Comparison of ENCODE assay signal across 8 mouse cellular contexts in the genomic region with DNA sequence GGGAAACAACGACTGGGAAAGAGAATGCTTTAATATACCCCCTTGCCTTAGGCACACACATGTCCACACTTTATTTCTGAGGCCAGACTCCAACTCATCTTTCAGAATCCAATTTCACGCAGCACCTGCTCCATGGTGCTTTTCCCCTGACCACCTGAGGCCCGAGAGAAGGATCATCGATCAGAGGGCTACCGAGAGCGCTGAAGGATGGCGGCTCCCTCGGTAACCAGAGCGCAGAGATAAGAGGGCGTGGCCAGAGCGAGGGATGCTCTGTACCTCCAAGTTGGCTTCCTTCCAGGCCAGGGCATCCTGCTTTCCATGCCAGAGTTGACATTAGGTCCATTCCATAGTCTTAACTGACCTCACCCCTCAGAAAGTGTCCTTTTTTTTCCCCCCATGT. TPM values are rescaled to one million over a fixed set of nuclear protein-coding genes. Genes with fewer than 3 reads are reported as not detected.
DNase-seq lines count a peak whose midpoint lies in the region; ATAC-seq lines count a peak whose summit lies in the region.

No protein-coding gene starts in this region.

- peak overlapping the region; percentile 72; the same call in 1 of the 2 replicates for H3K9ac ChIP-seq in embryonic facial prominence, embryonic 12.5 days
- peak overlapping the region; percentile 82 for H3K9ac ChIP-seq in intestine, embryonic 15.5 days
- H3K9ac ChIP-seq in neural tube, embryonic 12.5 days: peak overlapping the region; percentile 97; the same call in 1 of the 2 replicates

- H3K4me1 ChIP-seq in embryonic facial prominence, embryonic 12.5 days: peaks cover 9% of the 10 kb centered on the region; the same call in 1 of the 2 replicates
- peaks cover 22% of the 10 kb centered on the region for H3K4me1 ChIP-seq in intestine, embryonic 15.5 days (replicated peaks)
- peaks cover 24% of the 10 kb centered on the region for H3K4me1 ChIP-seq in neural tube, embryonic 12.5 days

- H3K4me2 ChIP-seq in embryonic facial prominence, embryonic 12.5 days (replicated peaks): peak overlapping the region; percentile 83
- peak overlapping the region; percentile 92 for H3K4me2 ChIP-seq in intestine, embryonic 15.5 days (replicated peaks)
- H3K4me2 ChIP-seq in neural tube, embryonic 12.5 days (replicated peaks): peak overlapping the region; percentile 75

- H3K9me3 ChIP-seq in embryonic facial prominence, embryonic 12.5 days: no peaks in the 10 kb centered on the region
- H3K9me3 ChIP-seq in intestine, embryonic 15.5 days: no peaks in the 10 kb centered on the region
- no peaks in the 10 kb centered on the region for H3K9me3 ChIP-seq in neural tube, embryonic 12.5 days

- H3K27me3 ChIP-seq in embryonic facial prominence, embryonic 12.5 days: no peaks in the 10 kb centered on the region; the same call in 1 of the 2 replicates
- no peaks in the 10 kb centered on the region for H3K27me3 ChIP-seq in intestine, embryonic 15.5 days (replicated peaks)
- H3K27me3 ChIP-seq in neural tube, embryonic 12.5 days (replicated peaks): no peaks in the 10 kb centered on the region

- 1% methylated on average over 11 of the region's 11 CpGs for WGBS in embryonic facial prominence, embryonic 12.5 days
- 3% methylated on average over 11 of the region's 11 CpGs for WGBS in intestine, embryonic 15.5 days
- WGBS in neural tube, embryonic 12.5 days: under 1% methylated on average over 11 of the region's 11 CpGs

- H3K4me3 ChIP-seq in embryonic facial prominence, embryonic 12.5 days: peak overlapping the region; percentile 58
- peak overlapping the region; percentile 76 for H3K4me3 ChIP-seq in intestine, embryonic 15.5 days (replicated peaks)
- peak overlapping the region; percentile 78 for H3K4me3 ChIP-seq in neural tube, embryonic 12.5 days

- DNase-seq in layer of hippocampus, postnatal 10 days (ENCODE audit: low spot score in 2 of 2): peak; percentile 23 to 36
- no peak for DNase-seq in layer of hippocampus, postnatal 25 days (ENCODE audit: extremely low spot score in 1 of 2, low spot score in 1 of 2)
- no peak for DNase-seq in ovary, postnatal 10 days (ENCODE audit: low spot score)
- DNase-seq in urinary bladder, postnatal 10 days (ENCODE audit: low spot score): no peak
- no peak for DNase-seq in layer of hippocampus, adult 11-12 months (ENCODE audit: low spot score)

- no peak overlapping the region for H3K27ac ChIP-seq in embryonic facial prominence, embryonic 12.5 days
- H3K27ac ChIP-seq in intestine, embryonic 15.5 days: peak overlapping the region; percentile 94; the same call in 1 of the 2 replicates
- peak overlapping the region; percentile 99 for H3K27ac ChIP-seq in neural tube, embryonic 12.5 days

- no peak for ATAC-seq in embryonic facial prominence, embryonic 12.5 days (ENCODE audit: insufficient number of reproducible peaks, insufficient read depth, low FRiP score, low TSS enrichment)
- ATAC-seq in intestine, embryonic 15.5 days: 0 out of 2 replicates have a peak, but pooled peaks have one; percentile 5
- ATAC-seq in neural tube, embryonic 12.5 days (ENCODE audit: low FRiP score, low read depth): peak; percentile 62

- H3K36me3 ChIP-seq in embryonic facial prominence, embryonic 12.5 days: no peaks in the 10 kb centered on the region
- no peaks in the 10 kb centered on the region for H3K36me3 ChIP-seq in intestine, embryonic 15.5 days
- H3K36me3 ChIP-seq in neural tube, embryonic 12.5 days: no peaks in the 10 kb centered on the region

RNA-seq across cellular contexts. Expression of a gene that starts 0.6 kb away (rescaled TPM):
- 1 to 10 TPM; 7.9 to 9.9 TPM for total RNA-seq in layer of hippocampus, postnatal 10 days (2021)
- total RNA-seq in layer of hippocampus, postnatal 25 days (2021): 1 to 10 TPM; 5.1 to 6.1 TPM
- polyA plus RNA-seq in embryonic facial prominence, embryonic 12.5 days (2016; fragmentation: Nextera tagmentation; extraction: Ambion mirVana): 35.2 and 36.8 TPM in 2 replicates
- polyA plus RNA-seq in intestine, embryonic 15.5 days (2015; fragmentation: Nextera tagmentation; extraction: Ambion mirVana): 29.3 and 29.9 TPM in 2 replicates
- 126 TPM in 2 replicates for polyA plus RNA-seq in neural tube, embryonic 12.5 days (2016; fragmentation: Nextera tagmentation; extraction: Ambion mirVana)

Comparison
In these comparisons a context has a peak if more than half of its experiments do, and no peak if none do; other contexts are left out.
1. DNase-seq: peak in layer of hippocampus, postnatal 10 days (2 of 2); none in layer of hippocampus, postnatal 25 days (0 of 2), ovary, postnatal 10 days (single experiment), urinary bladder, postnatal 10 days (single experiment) and layer of hippocampus, adult 11-12 months (single experiment).
2. Peak in every context shown above with its lines, with median percentiles within 50 percentile points of each other: H3K4me2 ChIP-seq, H3K4me3 ChIP-seq and H3K9ac ChIP-seq.